Mouse (Mus musculus) hematopoietic stem cell, adult 5-6 weeks (primary cell): ENCODE measurements around the gene Cd79a. TPM values are rescaled to one million over a fixed set of nuclear protein-coding genes. Genes with fewer than 3 reads are reported as not detected.

Experiments
- ATAC-seq, 2 experiments: fragments of 125-278 bp in 1 of 2; replicated peaks in 1 of 2; 2 replicates each; pipeline ENCODE4 v1.8.0; 2016 to 2017; ENCODE audit warnings: inconsistent platforms in 2 of 2, mild to moderate bottlenecking in 2 of 2, moderate number of reproducible peaks in 2 of 2, low read depth in 1 of 2, moderate TSS enrichment in 1 of 2; ENCODE audit not compliant: low FRiP score in 2 of 2, poor library complexity in 2 of 2, severe bottlenecking in 2 of 2, insufficient read depth in 1 of 2, low TSS enrichment in 1 of 2
- total RNA-seq: library from RNA; stranded (forward); fragments of 172-1452, 232-1000 nt; gene quantifications from 2 replicates; pipeline ENCODE4 v1.2.3, GENCODE M21; 2017

Gene Cd79a
- 0.44 TPM in 1 of 2 replicates, not detected in the other for total RNA-seq

- no peak for ATAC-seq
Measured at GRCm38 (mm10) chr7:24897224-24897623, at the start of gene Cd79a. Gene Cd79a (plus strand): TSS chr7:24897381.

- no peak for ATAC-seq
Measured at GRCm38 (mm10) chr7:24850162-24850561, 47.0 kb upstream of the Cd79a start.

GRCm38 (mm10) chr7:24850899-24851303, 46.3 kb upstream of the Cd79a start:
- peak; percentile 68 to 76 for ATAC-seq

- ATAC-seq = no peak
Measured at GRCm38 (mm10) chr7:24851596-24852325, 45.4 kb upstream of the Cd79a start.

DNA sequence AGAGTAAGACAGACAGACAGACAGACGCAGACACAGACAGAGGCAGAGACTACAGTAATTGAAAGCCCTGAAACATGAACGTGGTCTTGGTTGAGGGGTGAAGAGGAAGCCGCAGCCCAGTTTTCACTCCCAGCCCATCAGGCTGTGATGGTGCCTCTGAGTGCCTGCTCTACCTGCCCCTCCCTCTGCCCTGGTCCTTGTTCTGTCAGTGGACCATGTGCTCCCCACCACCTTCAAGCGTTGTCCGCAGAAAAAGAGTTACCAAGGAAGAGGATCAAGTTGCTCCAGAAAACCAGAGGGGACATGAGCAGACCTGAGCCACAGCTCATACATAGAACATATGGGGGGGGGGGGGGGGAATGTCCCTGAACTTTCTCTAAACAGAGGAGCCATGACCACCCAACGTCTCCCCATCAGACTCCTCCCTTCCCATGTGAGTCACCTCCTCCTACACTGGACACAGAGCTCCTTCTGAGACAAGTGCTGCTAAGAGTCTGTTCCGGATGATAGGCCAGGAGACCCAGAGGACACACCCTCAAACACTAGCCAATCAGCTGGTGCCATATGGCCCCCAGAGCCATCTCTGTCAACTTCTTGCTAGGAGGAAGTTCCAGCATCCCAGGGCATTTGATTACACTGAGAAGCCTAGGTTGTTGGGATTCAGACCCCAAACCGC, 44.5 kb upstream of the Cd79a start:
- 0 out of 4 replicates have a peak, but pooled peaks of 1 of the 2 experiments have one; percentile 30 for ATAC-seq

GRCm38 (mm10) chr7:24853233-24853563, 44.0 kb upstream of the Cd79a start:
- no peak for ATAC-seq

DNA sequence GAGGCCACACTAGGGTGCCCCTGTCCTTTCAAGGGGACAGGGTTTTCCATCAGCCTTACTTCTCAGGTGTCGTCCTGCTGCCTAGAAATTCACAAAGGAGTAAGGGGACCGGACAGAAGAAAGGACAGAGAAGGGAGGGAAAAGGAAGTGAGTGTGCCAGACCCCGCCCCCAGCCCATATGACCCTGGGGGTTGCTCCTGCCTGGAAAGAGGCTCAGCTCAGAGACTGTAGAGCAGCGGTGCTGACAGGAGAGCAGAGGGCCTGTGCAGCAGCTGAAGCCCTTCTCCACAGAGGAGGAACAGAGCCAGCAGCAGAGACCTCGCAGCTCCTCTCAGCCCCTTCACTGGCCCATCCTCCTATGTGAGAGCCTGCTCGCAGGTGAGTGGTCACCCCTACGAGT, 43.5 kb upstream of the Cd79a start:
- no peak for ATAC-seq

GRCm38 (mm10) chr7:24856460-24857120, 40.6 kb upstream of the Cd79a start:
- ATAC-seq = peak; percentile 69 to 78

- no peak for ATAC-seq
Measured at GRCm38 (mm10) chr7:24859234-24859633, 37.9 kb upstream of the Cd79a start.

DNA sequence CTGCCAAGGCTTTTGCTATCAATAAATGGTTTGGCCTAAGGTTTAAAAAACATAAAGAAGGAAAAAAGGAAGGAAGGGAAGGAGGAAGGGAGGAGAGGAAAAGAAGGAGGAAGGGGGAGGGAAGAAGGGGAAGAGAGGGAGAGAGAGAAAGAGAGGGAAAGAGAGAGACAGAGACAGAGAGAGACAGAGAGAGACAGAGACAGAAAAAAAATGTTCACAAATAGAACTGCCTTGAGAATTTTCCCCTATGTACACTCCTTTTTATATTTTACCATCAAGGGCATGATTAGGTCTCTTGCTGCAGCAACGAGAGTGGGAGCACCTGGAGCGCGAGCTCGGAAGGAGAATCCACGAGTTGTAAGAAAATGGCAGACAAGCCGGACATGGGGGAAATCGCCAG, 35.3 kb upstream of the Cd79a start, which contains the start of gene Gm9844:
Gene Gm9844 (plus strand): TSS at position 301 of the 400 bp plus-strand sequence.
- no peak for ATAC-seq

GRCm38 (mm10) chr7:24862853-24863252, 34.3 kb upstream of the Cd79a start:
- ATAC-seq = peak in 1 of 2 experiments; percentile 64; a peak in 2 of 4 replicates

DNA sequence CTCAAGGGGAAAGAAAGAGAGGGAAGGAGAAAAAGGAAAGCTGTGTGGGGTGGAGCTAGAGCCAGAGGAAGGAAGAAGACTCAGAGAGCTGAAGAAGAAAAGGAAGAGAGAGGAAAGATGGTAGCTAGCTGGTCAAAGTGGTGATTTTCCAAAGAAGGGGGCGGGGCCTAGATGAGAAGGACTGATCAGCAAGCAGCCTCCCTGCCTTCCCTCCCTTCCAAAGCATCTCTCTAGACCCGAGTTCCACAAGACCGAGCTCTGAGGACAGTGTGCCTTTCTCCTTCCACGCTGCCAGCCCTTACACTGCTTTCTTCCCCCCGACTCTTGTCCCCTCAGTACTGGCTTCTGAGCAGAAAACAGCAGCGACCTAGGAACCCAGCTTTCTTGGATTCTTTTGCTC, 33.0 kb upstream of the Cd79a start:
- no peak for ATAC-seq

DNA sequence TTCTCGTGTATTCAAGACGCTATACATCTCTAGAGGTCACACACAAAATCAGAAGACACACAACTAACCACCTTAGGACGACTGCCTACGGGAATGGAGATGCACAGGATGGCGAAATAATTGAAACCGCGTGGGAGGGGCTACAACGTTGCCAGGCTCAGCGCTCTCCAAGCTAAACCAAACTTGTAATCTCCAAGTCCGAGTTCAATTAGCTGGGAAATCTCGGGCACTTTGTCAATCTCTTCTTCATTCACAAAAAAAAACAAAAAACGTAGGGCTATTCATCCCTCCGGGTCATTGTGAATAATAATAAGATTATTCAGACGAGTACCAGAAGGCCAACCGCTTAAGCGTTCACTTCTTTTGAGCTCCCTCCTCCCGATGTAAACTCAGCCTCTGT, 28.1 kb upstream of the Cd79a start:
- ATAC-seq = no peak

- no peak for ATAC-seq
Measured at GRCm38 (mm10) chr7:24869532-24870165, 27.5 kb upstream of the Cd79a start, which contains the start of the genes Lypd4 and Dmrtc2. Gene Lypd4 (minus strand): TSS chr7:24869941. Gene Dmrtc2 (plus strand): TSS chr7:24870057.

DNA sequence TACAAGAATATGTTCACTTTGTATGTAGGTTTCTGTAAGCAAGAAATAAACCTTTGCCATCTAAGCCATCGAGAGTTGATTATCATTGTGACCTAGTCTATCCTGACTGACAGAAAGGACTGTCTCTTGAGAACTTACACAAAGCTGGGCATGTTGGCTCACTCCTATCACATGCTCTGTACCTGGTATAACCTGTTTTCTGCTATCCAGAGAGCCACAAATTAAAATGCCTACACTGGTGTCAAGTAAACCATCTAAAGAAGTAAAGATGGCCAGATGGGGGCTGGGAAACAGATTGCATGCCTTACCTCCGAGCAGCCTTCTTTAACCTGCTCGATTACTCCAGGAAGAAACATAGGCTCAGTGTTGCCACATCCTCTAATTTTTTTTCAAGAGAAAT, 19.6 kb upstream of the Cd79a start:
- ATAC-seq = no peak

DNA sequence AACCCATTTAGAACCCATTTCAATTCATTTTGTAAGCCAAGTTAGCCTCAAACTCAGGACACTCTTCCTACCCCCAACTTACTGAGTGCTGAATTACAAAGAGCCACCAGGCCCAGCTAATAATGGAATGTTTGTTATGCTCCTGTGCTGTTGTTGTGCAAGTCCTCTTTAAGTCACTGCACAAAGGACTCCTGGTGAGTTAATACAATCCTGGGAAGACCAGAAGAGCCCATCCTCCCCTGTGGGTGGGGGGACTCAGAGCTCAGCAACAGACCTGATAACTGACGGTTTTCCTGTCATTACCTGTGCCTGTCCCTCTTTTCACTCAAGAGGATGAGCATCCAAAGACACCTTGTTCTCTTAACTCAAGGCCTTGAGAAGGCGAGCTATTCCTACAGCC, 17.6 kb upstream of the Cd79a start:
- no peak for ATAC-seq

DNA sequence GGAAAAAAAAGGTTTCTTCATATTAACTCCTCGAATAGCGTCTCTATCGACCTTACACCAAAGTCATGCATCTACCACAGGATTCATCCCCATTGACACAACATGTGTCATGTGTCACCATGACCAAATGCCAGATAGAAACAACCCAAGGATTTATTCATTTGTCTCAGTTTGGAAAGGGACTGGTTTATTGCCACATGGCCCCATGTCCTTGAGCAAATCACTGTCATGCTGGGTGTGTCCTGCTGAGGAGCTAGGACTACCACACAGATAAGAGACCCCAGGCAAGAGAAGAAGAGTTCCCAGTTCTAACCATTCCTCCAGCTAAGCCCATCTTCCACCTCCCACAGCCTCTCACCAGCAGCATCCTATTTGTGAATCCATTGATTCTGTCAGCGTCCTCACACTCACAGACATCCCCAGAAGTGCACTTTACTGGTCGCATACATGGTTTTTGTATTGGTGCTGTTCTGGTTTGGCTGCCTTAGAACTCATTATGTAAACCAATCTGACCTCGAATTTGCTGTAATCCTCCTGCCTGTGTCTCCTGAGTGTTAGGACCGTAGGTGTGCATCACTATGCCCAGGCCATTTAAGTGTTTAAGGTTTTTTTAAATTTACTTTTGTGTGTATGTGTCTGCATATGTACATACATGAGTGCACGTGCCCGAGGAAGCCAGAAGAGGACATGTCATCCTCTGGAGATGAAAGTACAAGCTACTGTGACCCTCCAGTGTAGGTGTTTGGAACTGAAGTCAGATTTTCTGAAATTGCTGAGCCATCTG, 14.6 kb upstream of the Cd79a start:
- no peak for ATAC-seq
